Mouse (Mus musculus) cerebellum, adult 2 months (tissue): ENCODE measurements at regions not wholly inside any gene's neighbourhood (a gene's known extent, or its start where the extent isn't known, plus 50 kb on each side); places are given as distances from the start of the nearest gene placed in this dataset.

Experiments
- CTCF ChIP-seq: fragments of 200-500 bp; IDR thresholded peaks from 2 replicates; pipeline ENCODE4 v1.5.1; 2011; ENCODE audit warnings: low read depth, mild to moderate bottlenecking, control low read depth, low read length, moderate library complexity, borderline replicate concordance; ENCODE audit not compliant: insufficient read depth
- POLR2A ChIP-seq: fragments of 200-500 bp; IDR thresholded peaks from 2 replicates; pipeline ENCODE4 v1.6.1; 2011; ENCODE audit warnings: low read length, control low read depth, borderline replicate concordance; ENCODE audit not compliant: insufficient read depth

- no peak for TF ChIP-seq POLR2A
- no peak for TF ChIP-seq CTCF
Measured at GRCm38 (mm10) chr17:45869014-45869968, 135.6 kb upstream of the 1600014C23Rik start.
